Mouse (Mus musculus) heart, postnatal 0 days (tissue): Measurements from ENCODE around the gene Ubtd1. TPM values are rescaled to one million over a fixed set of nuclear protein-coding genes. Genes with fewer than 3 reads are reported as not detected.

Experiments used
- ATAC-seq: fragments of 200-750 bp; cut with Nextera tagmentation; 2 replicates; pipeline ENCODE4 v1.8.0; 2017; ENCODE audit warnings: low read depth, moderate number of reproducible peaks, moderate library complexity; ENCODE audit not compliant: insufficient read depth
- DNase-seq: peaks from one replicate; pipeline ENCODE4 v3.0.0-alpha.2; 2016; ENCODE audit warnings: low spot score
- H3K27ac ChIP-seq: fragments of 300-500 bp; sonication (generic); 2 replicates; pipeline ENCODE4 v1.5.1; 2014; ENCODE audit warnings: low read depth, mild to moderate bottlenecking
- H3K27me3 ChIP-seq: fragments of 300-500 bp; sonication (generic); 2 replicates; pipeline ENCODE4 v1.6.1; 2014; ENCODE audit warnings: low read length, mixed read lengths; ENCODE audit not compliant: control insufficient read depth, insufficient read depth
- H3K36me3 ChIP-seq: fragments of 300-500 bp; sonication (generic); replicated peaks from 2 replicates; pipeline ENCODE4 v1.6.1; 2014; ENCODE audit warnings: low read length, mixed read lengths; ENCODE audit not compliant: control insufficient read depth, insufficient read depth
- H3K4me1 ChIP-seq: fragments of 300-500 bp; sonication (generic); 2 replicates; pipeline ENCODE4 v1.6.1; 2014; ENCODE audit warnings: antibody characterized with exemption; ENCODE audit not compliant: control insufficient read depth, insufficient read depth
- H3K4me2 ChIP-seq: fragments of 300-500 bp; sonication (generic); 2 replicates; pipeline ENCODE4 v1.6.1; 2014; ENCODE audit warnings: low read depth, mild to moderate bottlenecking, low read length, moderate library complexity
- H3K4me3 ChIP-seq: fragments of 300-500 bp; sonication (generic); 2 replicates; pipeline ENCODE4 v1.5.1; 2014; ENCODE audit warnings: low read depth, low read length
- H3K9ac ChIP-seq: fragments of 300-500 bp; sonication (generic); replicated peaks from 2 replicates; pipeline ENCODE4 v1.6.1; 2014; ENCODE audit warnings: low read depth, low read length, mixed read lengths
- H3K9me3 ChIP-seq: fragments of 300-500 bp; sonication (generic); replicated peaks from 2 replicates; pipeline ENCODE4 v1.6.1; 2016; ENCODE audit warnings: low read length; ENCODE audit not compliant: control insufficient read depth
- CTCF ChIP-seq: IDR thresholded peaks from 2 replicates; pipeline ENCODE4 v1.5.1; 2016; ENCODE audit warnings: antibody characterized with exemption, control low read depth, low read depth
- EP300 ChIP-seq: IDR thresholded peaks from 2 replicates; pipeline ENCODE4 v1.6.1; 2016; ENCODE audit warnings: antibody characterized with exemption, low read depth
- WGBS: fragments of 180-500 bp; shearing (Covaris S2); extraction: QIAGEN DNeasy Blood & Tissue Kit; methylation state at CpG from one replicate; pipeline ENCODE4 v1.1.7; 2014; 5-methylcytosine and 5-hydroxymethylcytosine counted together
- polyA plus RNA-seq: library from polyadenylated mRNA; unstranded; fragments of >200 nt; fragmentation: Nextera tagmentation; extraction: Ambion mirVana; gene quantifications from 2 replicates; pipeline ENCODE4 v1.2.1, GENCODE M21; 2015
- total RNA-seq: library from RNA; depleted of rRNA; stranded (reverse); fragments of >200 nt; gene quantifications from 2 replicates; pipeline ENCODE4 v1.2.3, GENCODE M21; 2014; ENCODE audit warnings: low replicate concordance

Ubtd1 gene
- total and polyA plus RNA-seq, 2 experiments from 2014 or later = 24.8 to 38.7 TPM

- H3K4me3 ChIP-seq = no peak overlapping the region
- H3K9me3 ChIP-seq = no peaks in the 10 kb centered on the region
- no peaks in the 10 kb centered on the region for H3K27me3 ChIP-seq
- H3K4me2 ChIP-seq = no peak overlapping the region
- WGBS = 92% methylated on average over 7 of the region's 7 CpGs
- H3K9ac ChIP-seq = no peak overlapping the region
- TF ChIP-seq CTCF = no peak
- no peak for TF ChIP-seq EP300
- H3K27ac ChIP-seq = peak overlapping the region; percentile 57; the same call in 1 of the 2 replicates
- peaks cover 33% of the 10 kb centered on the region for H3K4me1 ChIP-seq
- ATAC-seq = no peak
- no peaks in the 10 kb centered on the region for H3K36me3 ChIP-seq
- DNase-seq = no peak
Observed at GRCm38 (mm10) chr19:41994023-41994422, 12.5 kb downstream of the Ubtd1 start.

DNA sequence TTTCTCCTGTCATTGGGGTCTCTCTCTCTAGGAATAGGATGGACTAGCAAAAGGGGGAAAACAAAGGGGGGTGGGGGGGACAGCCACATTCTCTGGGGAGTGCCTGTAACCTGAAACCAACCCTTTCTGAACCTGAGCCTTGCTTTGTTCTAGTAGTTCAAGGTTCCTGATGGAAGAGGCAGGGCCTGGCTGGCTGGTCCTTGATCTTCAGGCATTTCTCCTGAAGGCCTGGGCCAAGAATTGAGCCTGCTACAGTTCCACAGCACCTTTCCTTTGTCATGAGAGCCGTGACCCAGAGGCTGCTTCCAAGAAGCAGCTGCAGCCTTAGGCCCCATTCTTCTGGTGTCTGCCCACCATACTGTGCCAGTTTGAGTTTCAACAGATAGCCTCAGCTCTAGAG lies 13.9 kb downstream of the Ubtd1 start:
- Histone ChIP-seq H3K27ac (no peak overlapping the region), H3K4me1 (peaks cover 47% of the 10 kb centered on the region)
- 81% methylated on average over 1 of the region's 1 CpGs for WGBS

DNA sequence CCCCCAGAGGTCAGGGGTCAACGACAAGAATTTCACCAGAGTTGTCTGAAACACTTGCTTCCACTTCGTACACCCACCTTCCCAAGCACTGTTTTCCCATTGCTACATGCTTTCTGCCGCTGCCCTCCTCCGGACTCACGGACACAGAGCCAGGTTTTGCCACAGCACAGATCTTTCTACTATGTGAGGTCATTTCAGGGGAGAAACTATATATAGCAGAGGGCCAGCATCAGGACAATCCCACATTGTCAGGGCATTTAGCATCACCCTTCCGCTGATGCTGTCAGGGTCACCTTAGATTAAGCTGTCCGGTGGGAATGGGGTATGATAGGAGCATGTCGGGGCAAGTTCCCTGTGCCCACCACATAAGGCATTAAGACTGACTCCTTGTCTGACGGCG lies 15.5 kb downstream of the Ubtd1 start:
- Histone ChIP-seq H3K4me2 (0 out of 2 replicates have a peak overlapping the region, but pooled peaks have one; percentile 11), H3K27ac (peak overlapping the region; percentile 84)
- peak; percentile 89 for DNase-seq

More for the DNA sequence above, 13.9 kb downstream of the Ubtd1 start:
- Histone ChIP-seq H3K36me3 (no peaks in the 10 kb centered on the region), H3K4me3 (no peak overlapping the region), H3K9me3 (no peaks in the 10 kb centered on the region), H3K4me2 (no peak overlapping the region), H3K9ac (no peak overlapping the region), H3K27me3 (no peaks in the 10 kb centered on the region)
- DNase-seq (no peak), ATAC-seq (no peak)
- TF ChIP-seq CTCF = no peak
- no peak for TF ChIP-seq EP300

GRCm38 (mm10) chr19:41998770-41999548 lies 17.4 kb downstream of the Ubtd1 start:
- DNase-seq = peak; percentile 82
- no peaks in the 10 kb centered on the region for H3K36me3 ChIP-seq
- 55% methylated on average over 9 of the region's 9 CpGs for WGBS
- no peak overlapping the region for H3K4me2 ChIP-seq
- no peak for TF ChIP-seq CTCF
- TF ChIP-seq EP300 = no peak
- no peak overlapping the region for H3K4me3 ChIP-seq
- peak overlapping the region; percentile 83 for H3K27ac ChIP-seq
- peaks cover 55% of the 10 kb centered on the region for H3K4me1 ChIP-seq
- no peak overlapping the region for H3K9ac ChIP-seq
- ATAC-seq = no peak
- H3K9me3 ChIP-seq = no peaks in the 10 kb centered on the region
- no peaks in the 10 kb centered on the region for H3K27me3 ChIP-seq

More for the DNA sequence above, 15.5 kb downstream of the Ubtd1 start:
- ATAC-seq = peak; percentile 81
- Histone ChIP-seq H3K4me1 (peaks cover 59% of the 10 kb centered on the region), H3K9me3 (no peaks in the 10 kb centered on the region), H3K4me3 (no peak overlapping the region), H3K9ac (0 out of 2 replicates have a peak overlapping the region, but pooled peaks have one; percentile 3), H3K36me3 (no peaks in the 10 kb centered on the region), H3K27me3 (no peaks in the 10 kb centered on the region)
- WGBS = 39% methylated on average over 10 of the region's 10 CpGs
- no peak for TF ChIP-seq EP300
- no peak for TF ChIP-seq CTCF

GRCm38 (mm10) chr19:41999688-42000283 lies 18.2 kb downstream of the Ubtd1 start:
- 72% methylated on average over 4 of the region's 4 CpGs for WGBS
- Histone ChIP-seq H3K9ac (no peak overlapping the region), H3K4me2 (no peak overlapping the region), H3K36me3 (no peaks in the 10 kb centered on the region), H3K27me3 (no peaks in the 10 kb centered on the region), H3K4me1 (peaks cover 62% of the 10 kb centered on the region), H3K27ac (peak overlapping the region; percentile 83), H3K9me3 (no peaks in the 10 kb centered on the region), H3K4me3 (no peak overlapping the region)
- DNase-seq (no peak), ATAC-seq (no peak)
- TF ChIP-seq EP300 (no peak), CTCF (no peak)
